Mouse (Mus musculus) lung, postnatal 14 days (tissue): Measurements from ENCODE around the gene Mdn1.

ENCODE experiments used
- DNase-seq: peaks from one replicate; pipeline ENCODE4 v3.0.0; 2021

Gene Mdn1

DNA sequence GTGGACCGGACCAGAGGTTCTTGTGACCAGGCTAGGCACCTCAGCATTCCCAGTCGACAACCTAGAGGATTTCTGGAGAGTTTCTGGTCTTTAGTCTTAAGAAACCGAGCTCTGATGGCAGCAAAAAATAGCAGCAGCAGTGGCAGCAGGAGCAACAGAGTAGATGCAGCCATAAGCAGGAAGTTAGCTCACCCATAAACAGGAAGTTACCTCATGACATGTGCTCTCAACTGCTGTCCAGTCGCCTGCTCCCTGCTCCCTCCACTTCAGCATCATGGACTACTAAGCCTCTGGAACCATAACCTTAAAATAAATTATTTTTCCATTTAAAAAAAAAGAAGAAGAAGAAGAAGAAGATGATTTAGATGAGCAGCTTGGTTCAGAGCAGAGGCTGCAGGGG is 132.1 kb downstream of the Mdn1 start:
- no peak for DNase-seq

DNA sequence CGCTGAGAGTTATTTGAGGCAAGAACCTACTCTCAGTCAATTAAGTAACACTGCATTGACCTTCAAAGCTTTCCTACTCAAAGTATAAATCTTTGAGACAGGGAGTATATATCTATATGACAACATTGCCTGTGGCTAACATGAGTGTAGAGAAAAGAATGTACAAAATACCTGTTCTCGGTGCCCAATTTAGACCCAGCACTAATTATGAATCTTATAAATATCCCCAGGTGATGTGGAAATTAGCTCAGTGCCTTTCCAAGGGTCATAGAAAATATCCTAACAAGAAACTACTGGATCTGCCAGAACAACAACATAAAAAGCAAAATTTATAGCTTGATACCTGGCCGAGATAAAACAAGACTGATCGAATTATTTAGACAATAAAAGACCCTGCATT is 142.1 kb downstream of the Mdn1 start:
- no peak for DNase-seq

DNA sequence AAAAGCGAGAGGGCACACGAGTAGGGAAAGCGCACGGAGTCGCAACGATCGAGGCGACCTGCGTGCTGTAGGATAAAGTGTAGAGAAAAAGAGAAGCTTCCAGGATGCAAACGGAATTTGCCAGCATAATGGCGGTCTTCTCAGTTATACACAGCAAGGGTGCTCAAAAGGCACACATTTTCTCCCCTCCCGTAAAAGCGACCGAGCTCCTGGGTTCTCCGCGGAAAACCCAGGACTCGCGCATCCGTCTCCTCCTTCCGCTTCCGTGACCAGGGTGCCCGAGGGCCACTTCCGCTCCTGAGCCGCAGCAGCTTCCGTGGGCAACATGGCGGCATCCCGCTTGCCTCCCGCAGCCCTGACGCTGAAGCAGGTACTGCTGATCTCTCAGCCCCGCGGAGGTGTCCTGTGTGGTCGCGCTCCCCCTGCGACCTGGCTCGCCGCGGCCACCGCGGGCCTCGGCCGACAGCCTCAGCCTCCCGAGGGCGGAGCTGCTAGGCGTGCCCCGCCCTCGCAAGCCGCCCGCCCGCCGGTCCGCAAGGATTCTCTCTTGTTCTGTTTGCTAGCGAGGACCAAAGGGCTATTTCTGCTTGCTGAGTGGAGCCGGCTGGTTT is 143.2 kb downstream of the Mdn1 start, which contains the start of gene Lyrm2:
Gene Lyrm2, plus strand, starts transcription at position 288 of the 611 bp plus-strand sequence.
- peak; percentile 78 for DNase-seq

DNA sequence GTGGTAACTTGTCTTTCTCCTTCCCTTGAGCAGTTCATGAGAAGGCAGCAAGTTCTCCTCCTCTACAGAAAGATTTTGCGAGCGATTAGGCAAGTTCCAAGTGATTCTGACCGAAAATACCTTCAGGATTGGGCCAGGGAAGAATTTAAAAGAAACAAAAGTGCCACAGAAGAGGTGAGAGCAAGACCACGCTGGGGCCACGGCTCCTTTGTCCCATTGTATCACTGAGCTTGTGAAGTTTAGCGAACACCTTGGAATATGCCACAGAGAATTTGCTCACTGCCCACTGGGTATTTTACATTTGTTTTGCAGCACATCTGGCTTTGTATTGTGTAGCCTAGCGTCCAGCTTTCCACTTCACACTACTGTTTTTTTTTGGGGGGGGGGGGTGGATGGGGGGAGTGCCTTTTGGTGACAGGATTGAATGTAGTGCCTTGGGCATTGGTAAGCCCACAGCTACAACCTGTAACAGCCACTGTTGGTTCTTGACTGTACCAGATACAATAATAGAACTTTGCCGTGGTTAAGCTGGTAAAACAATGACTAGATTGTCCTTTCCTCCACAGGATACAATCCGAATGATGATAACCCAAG is 143.8 kb downstream of the Mdn1 start:
- DNase-seq = no peak

DNA sequence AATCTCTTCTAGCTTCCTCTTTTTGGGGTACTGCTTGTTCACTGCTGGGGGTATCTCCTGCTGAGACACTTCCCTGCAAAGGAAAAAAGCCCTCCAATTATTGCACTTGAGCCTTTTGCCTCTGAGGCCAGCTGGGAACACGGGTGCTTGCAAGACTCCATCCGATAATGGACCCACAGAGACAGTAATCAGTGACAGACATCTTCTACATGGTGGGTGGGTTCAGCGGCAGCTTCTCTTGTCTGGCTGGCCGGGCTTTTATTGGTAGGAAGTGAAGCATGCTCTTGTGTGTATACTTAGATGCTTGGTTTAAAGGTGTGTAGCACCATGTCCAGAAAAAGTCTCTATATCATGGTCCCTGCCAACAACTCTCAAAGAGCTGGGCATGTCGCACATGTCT is 160.6 kb downstream of the Mdn1 start:
- DNase-seq = no peak

DNA sequence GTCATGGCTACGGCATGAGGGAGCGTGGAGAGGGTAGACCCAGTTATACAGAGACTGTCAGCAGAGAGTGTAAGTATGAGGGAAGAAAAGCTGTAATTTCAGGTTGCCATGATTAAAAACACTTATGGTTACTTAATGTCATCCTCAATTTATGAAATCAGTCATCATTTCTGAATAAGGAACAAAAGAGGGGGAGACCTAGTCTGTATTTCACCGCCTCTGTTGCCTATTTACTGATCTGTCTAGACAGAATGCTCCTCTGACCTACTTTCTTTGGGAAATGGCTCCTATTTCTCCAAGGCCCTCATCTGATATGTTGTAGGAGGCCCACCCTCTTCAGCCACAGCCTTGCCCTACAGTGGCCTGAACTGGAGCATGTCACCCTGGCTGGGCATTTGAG is 163.8 kb downstream of the Mdn1 start:
- no peak for DNase-seq

DNA sequence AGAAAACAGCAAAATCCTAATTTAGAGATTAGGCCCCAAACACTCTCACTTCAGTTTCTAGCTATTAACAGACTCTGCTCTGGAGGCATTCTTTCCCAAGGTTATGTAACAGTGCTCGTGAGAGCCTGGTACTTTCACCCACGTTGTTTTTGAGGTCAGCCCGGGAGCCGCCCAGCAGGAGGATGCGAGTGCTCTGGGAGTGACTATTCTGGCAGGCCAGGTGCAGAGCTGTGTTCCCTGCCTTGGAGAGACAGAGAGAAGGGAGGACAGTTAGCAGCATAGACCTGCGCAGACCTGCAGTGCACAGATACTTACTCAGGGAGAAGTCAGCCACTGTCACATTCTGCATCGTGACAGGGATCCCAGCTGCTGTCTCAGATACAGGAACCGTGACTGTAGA is 167.3 kb downstream of the Mdn1 start:
- no peak for DNase-seq
